Mouse (Mus musculus) MEL (cell line): ENCODE data around the gene Fam114a1.

Experiments
- CHD1 ChIP-seq: IDR thresholded peaks from 2 replicates; pipeline ENCODE4 v1.6.1; 2012; ENCODE audit warnings: low read depth, mild to moderate bottlenecking, inconsistent platforms, low read length, improper control_type of control experiment
- EP300 ChIP-seq, 2 experiments: IDR thresholded peaks; 2 replicates each; pipeline ENCODE4 v1.6.1; 2011; ENCODE audit warnings: improper control_type of control experiment in 2 of 2, low read length in 2 of 2, low read depth in 1 of 2, mild to moderate bottlenecking in 1 of 2
- MAZ ChIP-seq: IDR thresholded peaks from 2 replicates; pipeline ENCODE4 v1.6.1; 2012; ENCODE audit warnings: low read depth, mild to moderate bottlenecking, inconsistent platforms, low read length, improper control_type of control experiment
- MXI1 ChIP-seq: IDR thresholded peaks from 2 replicates; pipeline ENCODE4 v1.6.1; 2011; ENCODE audit warnings: mild to moderate bottlenecking, low read depth, low read length, improper control_type of control experiment

- peak; percentile 67 to 77 for TF ChIP-seq EP300 (IDR thresholded peaks at IDR 0.05; ENCODE audit: low read depth in 1 of 2, low read length in 2 of 2)
- peak; percentile 95 for TF ChIP-seq MXI1
- no peak for TF ChIP-seq CHD1
- TF ChIP-seq MAZ: peak; percentile 60; the same call in 1 of the 2 replicates
These were observed 121.5 kb downstream of the Fam114a1 start for GRCm38 (mm10) chr5:65091184-65091858.
